In the genomic region with DNA sequence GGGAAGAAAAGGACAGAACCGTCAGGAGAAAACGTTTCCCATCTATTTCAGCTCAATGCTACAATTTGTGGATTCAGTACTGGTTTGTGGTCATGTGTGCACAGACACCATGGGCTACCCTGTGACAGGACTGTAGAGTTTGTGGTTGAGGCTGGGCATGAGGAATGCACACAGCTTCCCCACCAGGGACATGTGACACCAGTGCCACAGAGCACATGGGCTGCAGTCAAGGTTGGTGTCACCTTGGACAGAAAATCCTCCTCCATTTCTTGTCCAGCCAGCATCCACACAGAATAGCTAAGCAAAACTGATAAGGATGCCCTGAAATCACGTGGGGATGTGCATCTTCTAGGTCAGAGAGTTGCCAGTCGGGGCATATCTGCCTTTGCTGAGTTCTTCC, we compare ENCODE assay signal across 20 mouse cellular contexts. TPM values are rescaled to one million over a fixed set of nuclear protein-coding genes. Genes with fewer than 3 reads are reported as not detected.
"Had no signal": no experiment of that assay in that cellular context is flagged by ENCODE, and none has a peak within 500 bp of the region (broad histone marks: within the 10 kb centered on the region; RNA-seq: fewer than 3 reads in every experiment).

No protein-coding gene starts in this region.

- H3K36me3 ChIP-seq: kidney, embryonic 15.5 days; limb, embryonic 10.5 days; liver, embryonic 12.5 days; midbrain, embryonic 12.5 days had no signal

- H3K9me3 ChIP-seq: kidney, embryonic 15.5 days; limb, embryonic 10.5 days; liver, embryonic 12.5 days; midbrain, embryonic 12.5 days had no signal

- H3K4me2 ChIP-seq: kidney, embryonic 15.5 days; liver, embryonic 12.5 days; midbrain, embryonic 12.5 days had no signal

- H3K9ac ChIP-seq: kidney, embryonic 15.5 days; liver, embryonic 12.5 days; lung, embryonic 14.5 days; midbrain, embryonic 12.5 days had no signal

- ATAC-seq: liver, embryonic 12.5 days had no signal

- H3K27me3 ChIP-seq: kidney, embryonic 15.5 days had no signal

- H3K4me3 ChIP-seq: kidney, embryonic 15.5 days; left cerebral cortex, adult 2 months; limb, embryonic 10.5 days; liver, embryonic 12.5 days; midbrain, embryonic 12.5 days had no signal

- H3K27ac ChIP-seq: kidney, embryonic 15.5 days; left cerebral cortex, adult 2 months; limb, embryonic 10.5 days; liver, embryonic 12.5 days; macrophage; midbrain, embryonic 12.5 days had no signal

- DNase-seq: kidney, adult 18-20 months; right cerebral cortex, postnatal 14 days; thymus, adult 2 months; thymus, postnatal 25 days had no signal

RNA-seq across cellular contexts. Expression of a gene that starts 22.5 kb away (rescaled TPM):
- polyA plus RNA-seq: macrophage had no signal

RNA-seq across cellular contexts. Expression of a gene that starts 39.1 kb away (rescaled TPM):
- total RNA-seq: layer of hippocampus, postnatal 25 days; left cerebral cortex, adult 2 months; left cerebral cortex, postnatal 14 days; midbrain, postnatal 0 days had no signal
- polyA plus RNA-seq: kidney, embryonic 15.5 days; limb, embryonic 10.5 days; limb, embryonic 14.5 days; liver, embryonic 12.5 days; liver, embryonic 16.5 days; lung, embryonic 14.5 days; macrophage; midbrain, embryonic 12.5 days; midbrain, postnatal 0 days; neural tube, embryonic 14.5 days; spleen, adult 2 months; stomach, embryonic 16.5 days; thymus, adult 2 months; urinary bladder, adult 2 months had no signal
